In genomic region chr6:8360805-8361204, GRCm38 (mm10) we compare ENCODE assay signal across 22 mouse cellular contexts.
"Had no signal": no experiment of that assay in that cellular context is flagged by ENCODE, and none has a peak within 500 bp of the region (broad histone marks: within the 10 kb centered on the region; RNA-seq: fewer than 3 reads in every experiment).

No protein-coding gene starts in this region.

- DNase-seq: heart, postnatal 10 days; heart, postnatal 14 days; heart, postnatal 36 days; heart, postnatal 4 days; kidney, adult 11 months; kidney, adult 18-20 months; kidney, adult 2 months; kidney, adult 8-10 months; kidney, adult 9 months; kidney, postnatal 10 days; kidney, postnatal 14 days; kidney, postnatal 25 days; kidney, postnatal 36 days; kidney, postnatal 4 days; layer of hippocampus, adult 9-11 months; layer of hippocampus, postnatal 36 days had no signal

- ATAC-seq: hindbrain, embryonic 16.5 days; hindbrain, postnatal 0 days; inflammation-experienced regulatory T-cells, adult 6 months; intestine, embryonic 15.5 days; intestine, embryonic 16.5 days; intestine, postnatal 0 days had no signal
